Mouse (Mus musculus) forebrain, embryonic 11.5 days (tissue): Measurements from ENCODE around the gene Yy2. TPM values are rescaled to one million over a fixed set of nuclear protein-coding genes. Genes with fewer than 3 reads are reported as not detected.

Experiments
- ATAC-seq: fragments of 200-750 bp; cut with Nextera tagmentation; replicated peaks from 2 replicates; pipeline ENCODE4 v1.8.0; 2017; ENCODE audit warnings: moderate TSS enrichment; ENCODE audit not compliant: low FRiP score
- DNase-seq: peaks from one replicate; pipeline ENCODE4 v3.0.0-alpha.2; 2017; ENCODE audit warnings: low spot score
- H3K27ac ChIP-seq: fragments of 300-500 bp; sonication (generic); 2 replicates; pipeline ENCODE4 v1.5.1; 2014; ENCODE audit warnings: low read depth, low read length
- H3K27me3 ChIP-seq: fragments of 300-500 bp; sonication (generic); 2 replicates; pipeline ENCODE4 v1.6.1; 2014; ENCODE audit warnings: mild to moderate bottlenecking, low read length, mixed read lengths; ENCODE audit not compliant: control insufficient read depth, insufficient read depth
- H3K36me3 ChIP-seq: fragments of 300-500 bp; sonication (generic); 2 replicates; pipeline ENCODE4 v1.6.1; 2014; ENCODE audit warnings: mild to moderate bottlenecking, low read length, moderate library complexity, mixed read lengths; ENCODE audit not compliant: control insufficient read depth, insufficient read depth
- H3K4me1 ChIP-seq: fragments of 300-500 bp; sonication (generic); replicated peaks from 2 replicates; pipeline ENCODE4 v1.6.1; 2014; ENCODE audit warnings: low read length, mixed read lengths; ENCODE audit not compliant: control insufficient read depth, insufficient read depth
- H3K4me2 ChIP-seq: fragments of 300-500 bp; sonication (generic); 2 replicates; pipeline ENCODE4 v1.6.1; 2014; ENCODE audit warnings: low read depth, mild to moderate bottlenecking, low read length, moderate library complexity, mixed read lengths; ENCODE audit not compliant: severe bottlenecking
- H3K4me3 ChIP-seq: fragments of 300-500 bp; sonication (generic); 2 replicates; pipeline ENCODE4 v1.5.1; 2014; ENCODE audit warnings: low read depth, low read length
- H3K9ac ChIP-seq: fragments of 300-500 bp; sonication (generic); 2 replicates; pipeline ENCODE4 v1.6.1; 2014; ENCODE audit warnings: low read length
- H3K9me3 ChIP-seq: fragments of 300-500 bp; sonication (generic); 2 replicates; pipeline ENCODE4 v1.6.1; 2016; ENCODE audit warnings: low read length, mixed read lengths; ENCODE audit not compliant: control insufficient read depth
- WGBS: fragments of 180-500 bp; shearing (Covaris S2); extraction: QIAGEN DNeasy Blood & Tissue Kit; methylation state at CpG from one replicate; pipeline ENCODE4 v1.1.7; 2014; 5-methylcytosine and 5-hydroxymethylcytosine counted together
- polyA plus RNA-seq: library from polyadenylated mRNA; unstranded; fragments of >200 nt; fragmentation: Nextera tagmentation; extraction: Ambion mirVana; gene quantifications from 2 replicates; pipeline ENCODE4 v1.2.1, GENCODE M21; 2014

Yy2 gene
- 5.4 and 6.9 TPM in 2 replicates for polyA plus RNA-seq

DNA sequence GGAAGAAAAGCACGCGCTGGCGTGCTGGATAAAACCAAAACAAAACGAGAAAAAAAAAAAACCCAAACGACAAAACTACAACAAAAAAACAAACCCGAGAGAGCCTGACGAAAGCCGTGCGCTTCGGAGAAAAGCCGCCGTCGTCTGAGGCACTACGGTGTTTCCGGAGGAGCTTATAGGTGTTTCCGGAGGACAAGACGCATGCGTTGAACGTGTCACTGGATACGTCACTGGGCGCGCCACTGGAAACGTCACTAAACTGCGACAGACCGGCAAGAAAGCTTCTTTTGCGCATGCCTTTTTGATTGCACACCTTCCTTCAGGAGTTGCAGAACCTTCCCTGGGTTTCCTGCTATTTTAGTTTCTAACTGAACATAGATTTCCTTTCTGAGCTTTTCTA is at the start of gene Yy2:
Yy2 (minus strand) TSS at position 146 of the 400 bp plus-strand sequence.
- Histone ChIP-seq H3K36me3 (no peaks in the 10 kb centered on the region; the same call in 1 of the 2 replicates), H3K9me3 (no peaks in the 10 kb centered on the region), H3K4me1 (no peaks in the 10 kb centered on the region), H3K4me3 (no peak within 1 kb of the TSS), H3K4me2 (no peak within 1 kb of the TSS), H3K9ac (no peak within 1 kb of the TSS), H3K27me3 (no peaks in the 10 kb centered on the region), H3K27ac (no peak within 1 kb of the TSS)
- WGBS = 89% methylated on average over 26 of the region's 26 CpGs
- DNase-seq (no peak), ATAC-seq (no peak)

DNA sequence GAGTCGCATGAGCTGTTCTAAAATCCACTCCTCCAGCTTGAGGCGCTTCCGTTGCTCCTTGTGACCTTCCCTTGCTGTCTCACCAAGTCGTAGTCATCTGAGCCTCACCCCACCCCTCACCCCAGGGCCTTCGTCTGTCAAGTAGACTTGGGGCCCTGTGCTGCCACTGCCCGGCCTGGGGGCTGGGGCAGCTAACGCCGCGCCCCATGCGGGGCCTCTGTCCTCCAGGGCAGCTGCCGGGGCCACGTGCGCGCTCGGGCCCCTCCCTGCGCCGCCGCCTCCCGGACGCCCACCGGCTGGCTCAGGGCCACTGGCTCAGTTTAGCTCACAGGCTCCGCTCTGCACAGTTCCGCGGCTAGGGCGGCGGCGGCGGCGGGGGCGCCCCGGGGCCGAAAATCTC is 44.1 kb upstream of the Yy2 start:
- H3K4me3 ChIP-seq = no peak overlapping the region; the same call in 1 of the 2 replicates
- ATAC-seq = 0 out of 2 replicates have a peak, but pooled peaks have one; percentile 39
- no peaks in the 10 kb centered on the region for H3K27me3 ChIP-seq
- no peak overlapping the region for H3K9ac ChIP-seq
- H3K36me3 ChIP-seq = no peaks in the 10 kb centered on the region
- no peak overlapping the region for H3K27ac ChIP-seq
- 25% methylated on average over 32 of the region's 32 CpGs for WGBS
- DNase-seq = peak; percentile 49
- peak overlapping the region; percentile 31; the same call in 1 of the 2 replicates for H3K4me2 ChIP-seq
- H3K9me3 ChIP-seq = no peaks in the 10 kb centered on the region
- no peaks in the 10 kb centered on the region for H3K4me1 ChIP-seq

DNA sequence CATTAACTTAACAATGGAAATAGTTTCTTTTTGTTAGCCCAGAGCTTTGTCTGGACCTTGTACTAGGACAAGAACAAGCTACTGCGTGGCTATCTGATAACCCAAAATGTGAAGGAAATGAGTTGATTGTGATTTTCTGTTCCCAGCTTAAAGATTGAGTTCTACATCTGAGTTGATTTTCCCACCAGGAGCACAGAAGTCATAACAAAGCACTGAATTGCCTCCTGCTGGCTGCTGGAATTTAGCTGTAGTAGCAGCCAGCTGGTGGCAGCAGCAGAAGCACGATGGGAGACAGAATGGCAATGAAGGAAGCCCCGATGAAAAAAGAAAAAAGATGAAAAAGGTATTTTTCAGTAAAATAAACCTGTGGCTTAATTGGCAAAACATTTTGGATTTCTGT is 32.7 kb upstream of the Yy2 start:
- 12% methylated on average over 3 of the region's 3 CpGs for WGBS
- Histone ChIP-seq H3K4me3 (no peak overlapping the region), H3K36me3 (no peaks in the 10 kb centered on the region), H3K4me1 (no peaks in the 10 kb centered on the region; the same call in 1 of the 2 replicates), H3K9me3 (no peaks in the 10 kb centered on the region), H3K9ac (no peak overlapping the region), H3K27me3 (no peaks in the 10 kb centered on the region), H3K4me2 (no peak overlapping the region), H3K27ac (no peak overlapping the region)
- no peak for DNase-seq
- no peak for ATAC-seq

DNA sequence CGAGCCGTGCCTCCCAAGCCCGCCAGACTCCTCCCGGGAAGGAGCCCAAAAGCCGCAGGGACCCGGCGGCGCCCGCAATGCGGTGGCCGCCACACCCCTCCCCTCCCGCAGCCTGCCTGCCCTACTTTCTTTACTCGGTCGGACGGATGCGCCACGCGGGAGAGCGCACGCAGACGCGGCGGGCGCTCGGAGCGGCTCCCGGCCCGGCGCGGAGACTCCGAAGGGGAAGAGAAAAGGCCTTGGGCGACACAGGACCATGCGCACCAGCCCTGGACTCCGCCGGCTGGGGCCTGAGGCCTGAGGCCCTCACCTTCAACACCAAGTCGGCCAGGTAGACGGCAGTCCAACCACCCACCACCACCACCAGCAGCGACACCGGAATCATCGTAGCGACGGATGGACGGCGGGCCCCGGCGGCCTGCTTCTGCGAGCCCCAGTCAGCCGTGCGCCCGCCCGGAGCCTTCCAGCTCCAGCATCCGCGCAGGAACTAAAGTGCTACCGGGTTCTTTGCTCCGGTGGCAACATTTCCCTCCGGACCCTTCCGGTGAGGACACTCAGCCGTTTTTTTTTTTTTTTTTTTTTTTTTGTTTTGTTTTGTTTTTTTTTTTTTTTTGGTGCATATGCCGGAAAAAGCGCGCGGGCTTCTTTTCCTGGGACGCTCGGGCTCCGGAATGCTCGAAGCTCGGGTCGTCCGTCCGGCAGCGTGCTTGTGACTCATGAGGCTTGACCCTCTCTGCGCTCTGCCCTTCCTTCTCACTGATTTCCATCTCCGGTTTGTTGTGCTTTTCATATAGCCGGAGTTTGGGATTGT is 29.6 kb upstream of the Yy2 start, which contains the start of gene Mbtps2:
Mbtps2 (minus strand) TSS at position 530 of the 811 bp plus-strand sequence.
- H3K4me3 ChIP-seq = peak within 1 kb of the TSS; percentile 55
- H3K9me3 ChIP-seq = no peaks in the 10 kb centered on the region
- ATAC-seq (peak; percentile 79), DNase-seq (peak; percentile 84)
- peak within 1 kb of the TSS; percentile 51; the same call in 1 of the 2 replicates for H3K4me2 ChIP-seq
- no peaks in the 10 kb centered on the region; the same call in 1 of the 2 replicates for H3K4me1 ChIP-seq
- WGBS = 14% methylated on average over 54 of the region's 74 CpGs
- no peaks in the 10 kb centered on the region for H3K36me3 ChIP-seq
- no peaks in the 10 kb centered on the region for H3K27me3 ChIP-seq
- peak within 1 kb of the TSS; percentile 84 for H3K9ac ChIP-seq
- H3K27ac ChIP-seq = peak within 1 kb of the TSS; percentile 80

DNA sequence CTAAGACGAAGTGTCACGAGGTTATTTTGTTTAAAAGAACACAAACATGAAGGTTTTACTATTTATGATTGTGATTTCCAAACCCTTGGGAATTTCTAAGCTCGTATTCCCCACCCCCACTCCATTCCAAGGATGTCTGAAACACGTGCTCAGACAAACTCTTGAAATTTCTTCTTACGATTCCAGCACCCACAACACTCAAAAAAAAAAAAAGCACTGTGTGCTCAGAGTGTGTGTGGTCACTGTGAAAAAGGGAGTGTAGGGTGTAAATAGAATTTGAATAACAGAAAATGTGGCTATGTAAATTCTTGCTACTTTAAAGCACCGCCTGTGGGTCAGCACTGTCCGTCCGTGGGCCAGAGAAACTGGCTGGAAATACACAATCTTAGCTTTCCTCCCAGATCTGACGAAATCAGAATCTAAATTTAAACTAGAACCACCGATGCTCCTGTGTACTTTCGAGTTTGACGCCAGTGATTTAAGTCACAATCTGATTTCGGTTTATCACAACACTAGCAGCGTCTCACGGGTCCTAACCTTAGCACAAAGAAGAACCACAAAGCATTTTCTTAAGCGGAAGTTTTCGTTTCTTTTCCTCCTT is 28.9 kb upstream of the Yy2 start:
- Histone ChIP-seq H3K4me2 (peak overlapping the region; percentile 51; the same call in 1 of the 2 replicates), H3K9ac (peak overlapping the region; percentile 84), H3K9me3 (no peaks in the 10 kb centered on the region), H3K4me3 (peak overlapping the region; percentile 55), H3K27ac (peak overlapping the region; percentile 80), H3K36me3 (no peaks in the 10 kb centered on the region), H3K4me1 (no peaks in the 10 kb centered on the region; the same call in 1 of the 2 replicates), H3K27me3 (no peaks in the 10 kb centered on the region)
- DNase-seq = no peak
- 21% methylated on average over 17 of the region's 17 CpGs for WGBS
- ATAC-seq = no peak; the same call in 1 of the 2 replicates

DNA sequence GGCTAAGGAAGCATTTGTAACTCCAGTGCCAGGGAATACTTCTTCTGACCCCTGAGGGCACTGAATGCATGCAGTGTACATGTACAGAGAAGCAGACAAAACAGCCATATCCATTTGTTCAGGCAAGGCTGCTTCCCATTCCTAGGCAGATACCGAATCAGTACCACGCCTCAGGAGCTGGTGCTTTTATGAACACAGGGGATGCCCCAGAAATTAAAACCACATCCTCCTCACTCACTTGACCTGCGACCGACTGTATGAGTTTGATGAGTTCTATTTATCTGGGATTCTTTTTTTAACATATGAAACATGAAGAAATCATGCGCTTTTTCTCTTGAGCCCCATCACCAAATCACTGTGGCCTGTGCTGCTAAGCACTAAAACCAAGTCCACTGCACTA is 28.0 kb upstream of the Yy2 start:
- ATAC-seq (no peak), DNase-seq (no peak)
- Histone ChIP-seq H3K4me3 (no peak overlapping the region), H3K36me3 (no peaks in the 10 kb centered on the region), H3K9ac (peak overlapping the region; percentile 84; the same call in 1 of the 2 replicates), H3K9me3 (no peaks in the 10 kb centered on the region), H3K27ac (no peak overlapping the region), H3K4me1 (no peaks in the 10 kb centered on the region; the same call in 1 of the 2 replicates), H3K4me2 (peak overlapping the region; percentile 51; the same call in 1 of the 2 replicates), H3K27me3 (no peaks in the 10 kb centered on the region)
- 81% methylated on average over 5 of the region's 5 CpGs for WGBS

DNA sequence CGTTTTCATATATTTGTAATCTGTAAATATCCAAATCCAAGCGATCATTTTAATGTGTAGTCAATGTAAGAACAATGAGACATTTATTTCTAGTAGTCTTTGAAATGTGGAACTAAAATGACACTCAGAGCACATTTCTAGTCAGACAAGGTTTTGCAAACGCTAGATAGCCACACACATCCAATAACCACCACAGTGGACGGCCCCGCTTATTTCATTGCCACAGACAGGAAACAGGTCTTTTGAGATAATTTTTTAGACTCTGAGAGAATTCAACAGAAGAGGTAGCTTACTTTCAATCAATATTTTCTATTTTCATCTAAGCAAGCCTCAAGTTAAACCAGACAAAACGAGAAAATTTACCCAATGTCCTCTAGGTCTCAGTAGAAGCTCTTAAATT is 27.1 kb upstream of the Yy2 start:
- H3K9ac ChIP-seq = no peak overlapping the region
- DNase-seq (no peak), ATAC-seq (no peak)
- H3K27ac ChIP-seq = no peak overlapping the region
- no peak overlapping the region for H3K4me2 ChIP-seq
- H3K36me3 ChIP-seq = no peaks in the 10 kb centered on the region
- H3K9me3 ChIP-seq = no peaks in the 10 kb centered on the region
- 89% methylated on average over 6 of the region's 6 CpGs for WGBS
- H3K27me3 ChIP-seq = no peaks in the 10 kb centered on the region
- H3K4me1 ChIP-seq = no peaks in the 10 kb centered on the region; the same call in 1 of the 2 replicates
- no peak overlapping the region for H3K4me3 ChIP-seq

DNA sequence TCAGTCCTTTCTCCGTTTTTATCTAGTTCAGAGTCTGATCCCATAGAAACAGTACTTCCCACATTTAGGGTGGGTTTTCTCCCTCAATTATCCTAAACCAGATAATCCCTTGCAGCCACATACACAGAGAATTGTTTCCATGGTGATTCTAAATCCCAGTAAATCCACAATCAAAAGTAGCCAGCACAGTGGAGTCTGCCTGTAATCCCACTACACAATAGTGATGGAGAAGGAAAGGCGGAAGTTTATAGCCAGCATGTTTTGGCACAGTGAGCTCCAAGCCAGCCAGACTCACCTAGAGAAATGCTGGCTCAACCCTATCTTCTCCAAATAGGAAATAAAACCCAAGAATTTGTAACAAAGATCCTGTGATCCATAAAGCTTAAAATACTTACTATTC is 25.8 kb upstream of the Yy2 start:
- 30% methylated on average over 2 of the region's 2 CpGs for WGBS
- Histone ChIP-seq H3K27ac (no peak overlapping the region), H3K4me1 (no peaks in the 10 kb centered on the region; the same call in 1 of the 2 replicates), H3K4me2 (no peak overlapping the region), H3K27me3 (no peaks in the 10 kb centered on the region), H3K36me3 (no peaks in the 10 kb centered on the region), H3K4me3 (no peak overlapping the region), H3K9me3 (no peaks in the 10 kb centered on the region), H3K9ac (no peak overlapping the region)
- ATAC-seq (peak; percentile 31; the same call in 1 of the 2 replicates), DNase-seq (no peak)
